Mouse (Mus musculus): ENCODE measurements around the gene Vwa8. TPM values are rescaled to one million over a fixed set of nuclear protein-coding genes. Genes with fewer than 3 reads are reported as not detected.

Vwa8 gene
- polyA plus RNA-seq, 1 experiment, result 5.7 TPM

DNA sequence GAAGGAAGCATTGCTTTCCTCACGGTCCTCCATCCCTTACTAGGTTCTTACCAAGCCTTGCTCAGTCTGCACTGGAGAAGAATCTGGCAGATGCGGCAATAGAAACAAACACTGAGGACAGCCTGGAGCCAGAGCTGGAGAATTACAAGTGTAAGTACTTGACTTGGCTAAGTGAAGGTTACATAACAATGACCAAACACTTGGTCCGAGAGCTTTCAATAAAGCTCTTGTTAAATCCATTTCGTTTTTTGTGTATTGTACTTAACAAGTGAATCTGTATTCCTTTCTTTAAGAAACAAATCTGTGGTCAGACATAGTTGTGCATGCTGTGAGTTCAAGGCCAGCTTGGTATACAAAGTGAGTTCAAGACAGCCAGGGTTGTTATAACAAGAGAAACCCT, 169.7 kb downstream of the Vwa8 start:
- TF ChIP-seq GATA1 (IDR thresholded peaks at IDR 0.05; ENCODE audit: low read length), result no peak

DNA sequence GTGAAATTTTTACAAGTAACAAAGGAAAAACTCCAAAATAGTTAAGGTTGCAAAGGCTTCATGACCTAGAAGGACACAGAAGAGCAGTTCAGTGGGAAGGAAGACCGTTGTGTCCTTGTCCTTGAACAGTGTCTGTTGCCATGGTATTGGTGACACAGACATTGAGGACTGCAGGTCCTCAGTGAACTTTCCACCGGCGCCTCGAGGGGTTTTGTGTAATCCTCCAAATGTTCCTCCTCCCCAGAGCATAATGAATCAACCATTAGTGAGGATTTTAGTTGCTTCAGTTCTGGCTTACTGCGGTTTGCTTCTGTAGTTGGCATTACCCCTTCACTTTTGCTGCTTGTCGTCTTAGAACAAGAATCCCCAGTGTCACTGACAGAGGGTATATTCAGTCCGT, 172.9 kb downstream of the Vwa8 start:
- no peak for TF ChIP-seq GATA1 (IDR thresholded peaks at IDR 0.05; ENCODE audit: low read length)

DNA sequence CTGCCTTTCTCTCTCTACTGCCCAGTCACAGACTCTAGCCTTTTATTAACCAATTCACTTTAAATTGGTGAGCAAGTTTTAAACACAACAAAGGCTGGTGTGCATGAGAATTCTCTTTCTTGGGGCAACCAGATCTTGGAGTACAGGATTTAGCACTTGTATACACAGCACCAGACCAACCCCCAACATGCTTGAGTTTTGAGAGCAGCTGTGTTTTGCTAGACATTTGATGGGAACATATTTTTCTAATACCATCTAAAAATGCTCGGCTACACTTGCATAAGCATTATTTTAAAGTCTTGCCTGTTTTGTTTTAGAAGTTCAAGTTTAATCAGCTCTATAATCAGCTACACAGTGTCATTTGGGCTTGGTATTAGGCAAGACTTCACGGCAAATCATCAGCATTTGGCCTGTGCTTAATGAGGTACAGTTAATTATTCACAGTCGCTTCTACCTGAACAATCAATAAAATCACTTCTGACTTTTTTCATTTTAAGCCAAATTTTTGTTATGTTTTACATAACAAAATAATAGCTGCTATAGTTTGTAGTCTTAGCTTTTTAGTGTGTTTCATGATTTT, 180.2 kb downstream of the Vwa8 start:
- no peak for TF ChIP-seq GATA1 (IDR thresholded peaks at IDR 0.05; ENCODE audit: low read length)

DNA sequence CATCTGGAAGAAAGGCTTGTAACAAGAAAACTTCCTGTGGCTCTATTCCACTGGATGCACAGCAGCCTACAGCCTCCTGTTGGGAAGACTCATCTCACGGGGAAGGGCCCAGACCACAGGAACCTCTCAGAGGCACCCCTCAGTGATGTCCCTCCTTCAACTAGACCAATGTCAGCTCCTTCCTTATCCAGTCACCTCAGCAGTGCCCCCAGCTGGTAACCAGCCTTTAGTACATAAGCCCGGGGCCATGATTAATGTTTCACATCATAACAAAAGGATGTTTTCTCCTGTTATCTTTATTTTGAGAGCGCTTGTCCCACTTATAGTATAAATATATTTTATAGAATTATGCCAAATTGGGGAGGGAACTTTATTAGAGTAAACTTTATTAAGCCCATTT, 181.9 kb downstream of the Vwa8 start:
- TF ChIP-seq GATA1 (IDR thresholded peaks at IDR 0.05; ENCODE audit: low read length), result no peak

DNA sequence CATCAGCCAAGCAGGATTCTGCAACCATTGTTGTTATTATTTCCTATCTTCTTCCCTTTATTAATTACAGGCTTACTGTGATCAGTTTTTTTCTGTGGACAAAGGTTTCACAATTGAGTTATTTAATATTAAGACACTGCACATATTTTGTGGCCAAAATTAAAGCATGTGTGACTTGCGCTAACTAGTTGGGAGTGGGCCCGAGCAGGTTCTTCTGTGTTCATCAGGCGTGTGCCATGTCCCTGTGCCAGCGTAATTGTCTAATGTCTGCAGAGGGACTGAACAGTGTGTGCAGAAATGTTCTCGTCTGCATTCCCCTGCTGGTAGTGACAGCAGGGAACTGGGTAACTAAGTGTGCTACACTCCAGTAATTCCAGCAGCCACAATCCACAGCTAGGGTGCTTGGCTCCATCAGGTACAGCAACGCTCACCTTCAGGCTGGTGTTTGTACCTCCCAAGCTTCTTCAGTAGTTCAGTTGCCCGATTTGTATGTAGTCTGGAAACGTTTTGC, 182.4 kb downstream of the Vwa8 start:
- no peak for TF ChIP-seq GATA1 (IDR thresholded peaks at IDR 0.05; ENCODE audit: low read length)

DNA sequence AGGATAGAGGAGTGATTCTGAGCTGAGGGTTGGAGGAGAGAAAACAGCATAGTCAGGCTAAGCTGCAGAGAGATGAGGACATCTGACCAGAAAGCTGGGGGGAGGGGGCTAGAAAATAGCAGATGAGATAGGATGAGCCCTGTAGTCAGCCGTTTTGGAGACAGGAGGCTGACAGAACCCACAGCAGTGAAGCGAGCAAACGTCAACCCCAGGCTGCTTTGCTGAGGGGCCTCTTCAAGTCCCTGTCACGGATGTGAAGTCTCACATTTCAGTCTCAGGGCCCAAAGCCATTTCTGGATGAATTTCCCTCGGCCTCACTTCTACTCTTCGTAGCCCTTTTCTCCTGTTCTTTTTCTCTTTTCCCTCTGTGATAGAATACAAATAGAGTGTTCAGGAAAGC, 184.5 kb downstream of the Vwa8 start:
- TF ChIP-seq GATA1 (IDR thresholded peaks at IDR 0.05; ENCODE audit: low read length), result no peak

DNA sequence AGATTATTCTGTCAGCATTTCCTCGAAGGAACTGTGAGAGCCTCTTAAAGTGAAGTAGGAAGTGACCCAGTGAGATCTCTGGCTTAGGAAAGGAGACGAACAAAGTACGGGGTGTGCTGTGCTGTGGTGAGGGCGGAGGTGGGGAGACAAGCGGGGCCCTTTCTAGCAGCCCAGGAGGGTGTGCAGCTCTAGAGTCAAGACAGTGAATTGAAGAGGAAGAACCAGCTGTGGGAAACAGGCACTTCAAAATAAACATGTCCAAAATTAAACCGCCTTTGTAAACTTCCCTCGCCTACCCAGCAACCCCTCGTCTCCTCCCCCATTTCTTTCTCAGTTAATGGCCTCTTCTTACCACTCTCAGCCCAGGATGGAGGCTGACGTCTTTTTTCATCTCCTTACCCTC, 185.7 kb downstream of the Vwa8 start:
- TF ChIP-seq GATA1 (IDR thresholded peaks at IDR 0.05; ENCODE audit: low read length), result no peak

DNA sequence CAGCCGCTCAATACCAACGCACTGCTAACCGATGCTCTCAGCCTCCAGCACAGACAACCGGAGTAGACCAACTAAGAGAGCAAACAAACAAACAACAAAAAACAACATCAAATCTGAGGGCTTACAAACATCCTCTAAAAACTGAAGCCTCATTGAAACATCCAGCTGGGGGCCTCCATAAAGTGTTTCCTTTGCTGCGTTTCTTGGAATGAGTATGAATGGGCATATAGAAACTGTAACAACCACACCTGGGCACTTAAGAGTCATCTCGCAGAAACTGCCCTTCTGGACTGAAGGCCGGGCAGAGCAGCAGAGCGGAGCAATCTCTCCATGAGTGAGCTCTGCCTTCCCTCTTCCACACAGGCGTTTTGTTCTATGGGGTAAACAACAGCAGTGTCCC, 186.7 kb downstream of the Vwa8 start:
- TF ChIP-seq GATA1 (IDR thresholded peaks at IDR 0.05; ENCODE audit: low read length), result no peak

DNA sequence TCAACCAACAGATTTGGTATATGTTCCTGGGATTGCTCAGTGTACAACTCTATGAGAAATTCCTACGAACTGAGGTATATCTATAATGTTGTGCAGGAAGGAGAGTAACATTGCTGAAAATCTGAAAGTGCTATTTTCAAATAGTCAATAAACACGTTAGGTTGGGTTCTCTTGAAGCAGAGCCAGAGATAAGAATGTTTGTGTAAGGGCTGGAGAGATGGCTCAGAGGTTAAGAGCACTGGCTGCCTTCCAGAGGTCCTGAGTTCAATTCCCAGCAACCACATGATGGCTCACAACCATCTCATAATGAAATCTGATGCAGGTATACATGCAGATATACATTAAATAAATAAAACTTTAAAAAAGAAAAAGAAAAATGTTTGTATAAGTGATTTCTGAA, 198.3 kb downstream of the Vwa8 start:
- no peak for TF ChIP-seq GATA1 (IDR thresholded peaks at IDR 0.05; ENCODE audit: low read length)

DNA sequence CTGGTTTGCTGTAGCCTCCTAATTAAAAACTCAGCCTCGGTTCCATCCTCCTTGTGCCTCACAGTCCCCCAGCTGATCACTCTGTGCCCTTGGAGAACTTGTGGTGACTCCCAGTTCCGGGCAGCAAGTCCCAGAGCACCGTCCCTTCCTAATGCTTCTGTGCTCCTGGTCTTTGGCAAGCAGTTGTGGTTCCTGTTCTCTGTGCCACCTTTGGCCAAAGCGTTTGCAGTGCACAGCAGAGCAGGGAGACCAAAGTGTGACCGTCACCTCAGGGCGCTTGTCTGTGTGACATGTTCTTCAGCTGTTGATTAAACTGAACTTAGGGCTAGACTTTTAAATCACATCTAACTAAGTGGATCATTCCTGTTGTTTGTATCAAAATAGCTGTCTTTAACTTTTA, 199.1 kb downstream of the Vwa8 start:
- no peak for TF ChIP-seq GATA1 (IDR thresholded peaks at IDR 0.05; ENCODE audit: low read length)

DNA sequence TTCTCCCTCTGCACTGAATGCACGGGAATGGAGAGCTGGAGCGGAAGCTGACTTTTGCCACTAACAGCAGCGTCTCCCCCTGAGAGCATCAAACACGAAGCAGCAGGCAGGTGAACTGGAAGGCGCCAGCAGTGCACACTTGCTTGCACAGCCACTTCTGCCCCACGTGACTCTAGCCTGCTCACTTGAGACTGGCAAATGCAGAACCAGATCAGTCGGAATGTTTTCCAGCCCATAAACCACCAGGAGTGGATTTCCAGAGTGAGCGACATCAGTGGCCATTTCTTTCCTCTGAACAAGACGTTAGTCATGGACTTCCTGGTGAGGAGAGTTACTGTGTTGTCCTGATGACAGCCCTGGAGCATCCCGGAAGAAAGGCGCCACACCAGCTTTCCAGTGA, 200.7 kb downstream of the Vwa8 start:
- TF ChIP-seq GATA1 (IDR thresholded peaks at IDR 0.05; ENCODE audit: low read length), result no peak

DNA sequence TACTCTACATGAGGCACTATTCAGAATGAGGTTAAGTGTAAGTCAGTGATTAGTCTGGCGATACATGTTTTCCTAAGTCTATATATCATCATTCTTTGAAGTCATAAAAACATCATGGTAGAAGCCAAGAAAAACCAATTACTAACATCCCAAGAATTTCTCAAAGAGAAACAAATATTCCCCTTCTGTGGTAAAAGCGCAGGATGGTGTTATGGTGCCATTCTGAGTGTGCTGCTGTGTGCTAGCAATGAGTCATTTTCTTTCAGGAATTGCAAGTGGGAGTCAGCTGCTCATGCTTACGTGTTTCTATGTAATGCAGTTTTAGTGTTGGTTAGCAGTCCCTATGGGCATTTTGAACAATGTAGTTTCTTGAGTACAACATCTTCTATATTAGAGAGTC, 216.8 kb downstream of the Vwa8 start:
- no peak for TF ChIP-seq GATA1 (IDR thresholded peaks at IDR 0.05; ENCODE audit: low read length)

DNA sequence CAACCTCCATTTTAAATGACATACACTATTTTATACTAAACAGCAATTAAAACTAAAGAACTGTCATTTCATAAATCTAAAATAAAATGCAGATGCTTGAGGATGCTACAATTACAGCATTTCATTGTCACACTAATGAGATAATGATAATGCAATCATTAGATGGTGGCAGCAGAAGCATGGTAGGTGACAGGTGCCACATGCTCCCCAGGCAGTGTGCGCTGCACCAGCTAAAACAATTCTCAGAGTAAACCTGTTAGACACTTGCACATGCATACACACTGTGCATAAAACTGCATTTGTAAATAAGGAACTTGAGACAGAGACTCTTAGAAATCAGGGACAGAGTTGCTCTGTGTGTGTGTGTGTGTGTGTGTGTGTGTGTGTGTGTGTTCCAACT, 220.7 kb downstream of the Vwa8 start:
- no peak for TF ChIP-seq GATA1 (IDR thresholded peaks at IDR 0.05; ENCODE audit: low read length)

DNA sequence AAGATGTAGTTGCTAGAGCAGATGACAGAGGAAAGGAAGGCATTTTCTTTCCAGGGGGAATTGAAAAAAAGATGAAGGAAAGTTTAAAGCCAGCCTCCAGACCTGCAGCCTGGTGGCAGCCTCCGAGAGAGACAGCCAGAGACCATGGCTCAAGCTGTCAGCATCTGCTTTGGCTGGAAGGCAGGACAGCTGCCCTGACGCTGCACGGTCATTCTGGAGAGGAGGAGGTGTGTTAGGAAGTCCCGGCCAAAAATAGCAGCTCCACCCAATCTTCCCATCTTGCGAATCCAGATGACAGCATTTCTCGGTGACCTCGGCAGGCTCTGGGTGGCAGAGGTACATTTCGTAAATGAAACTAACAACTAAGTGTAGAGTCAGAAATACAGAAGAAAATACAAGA, 225.9 kb downstream of the Vwa8 start:
- no peak for TF ChIP-seq GATA1 (IDR thresholded peaks at IDR 0.05; ENCODE audit: low read length)

DNA sequence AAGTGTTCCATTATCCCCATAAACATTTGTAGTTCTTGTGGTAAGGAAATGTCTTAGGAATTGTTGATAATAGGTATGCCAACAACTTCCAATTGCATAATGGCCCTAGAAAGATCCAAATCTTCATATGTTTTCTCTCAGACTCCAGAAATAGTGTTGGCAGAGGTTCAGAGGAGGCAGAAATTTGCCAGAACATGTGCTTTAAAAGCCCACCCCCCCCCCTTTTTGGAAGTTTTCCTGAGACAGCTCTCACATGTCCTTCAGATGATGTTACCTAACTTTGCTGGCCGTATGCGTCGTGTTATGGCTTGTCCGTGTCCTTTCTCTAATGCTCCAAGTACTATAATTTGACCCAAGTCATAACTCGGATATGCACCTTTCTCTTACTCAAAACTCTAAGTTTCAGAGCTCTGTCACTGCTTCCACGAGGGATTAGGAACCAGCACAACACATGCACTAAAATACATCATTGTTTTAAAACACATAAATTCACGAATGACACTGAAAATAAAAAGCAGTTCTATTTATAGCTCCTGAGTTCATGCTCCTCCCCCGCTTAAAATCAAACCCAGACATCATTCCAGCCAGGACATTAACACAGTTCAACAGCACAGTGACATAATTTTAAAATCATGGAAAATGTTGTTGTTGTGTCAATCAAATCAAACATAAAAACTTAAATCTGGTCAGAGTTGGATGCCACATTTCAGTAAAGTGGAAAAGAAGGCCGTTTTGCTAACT, 227.9 kb downstream of the Vwa8 start:
- TF ChIP-seq GATA1 (IDR thresholded peaks at IDR 0.05; ENCODE audit: low read length), result no peak

DNA sequence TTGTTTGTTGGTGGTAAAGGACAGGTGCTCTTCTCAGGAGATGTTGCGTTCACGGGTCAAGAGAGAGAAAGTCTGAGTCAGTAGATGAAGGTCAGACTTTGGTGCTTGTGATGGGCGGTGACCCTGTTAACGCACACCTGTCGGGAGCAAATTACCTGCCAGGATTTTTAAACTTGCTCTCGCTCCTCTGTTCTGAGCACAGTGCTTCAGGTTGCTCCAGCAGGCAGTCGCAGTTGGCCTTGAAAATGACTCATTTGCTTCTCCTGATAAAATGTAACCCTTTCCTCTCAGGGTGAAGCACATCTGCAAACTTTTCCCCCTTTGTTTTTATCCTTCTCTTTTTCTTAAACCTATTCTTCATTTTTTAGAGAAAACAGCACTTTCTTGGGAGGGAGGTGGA, 234.7 kb downstream of the Vwa8 start:
- TF ChIP-seq GATA1 (IDR thresholded peaks at IDR 0.05; ENCODE audit: low read length), result no peak

DNA sequence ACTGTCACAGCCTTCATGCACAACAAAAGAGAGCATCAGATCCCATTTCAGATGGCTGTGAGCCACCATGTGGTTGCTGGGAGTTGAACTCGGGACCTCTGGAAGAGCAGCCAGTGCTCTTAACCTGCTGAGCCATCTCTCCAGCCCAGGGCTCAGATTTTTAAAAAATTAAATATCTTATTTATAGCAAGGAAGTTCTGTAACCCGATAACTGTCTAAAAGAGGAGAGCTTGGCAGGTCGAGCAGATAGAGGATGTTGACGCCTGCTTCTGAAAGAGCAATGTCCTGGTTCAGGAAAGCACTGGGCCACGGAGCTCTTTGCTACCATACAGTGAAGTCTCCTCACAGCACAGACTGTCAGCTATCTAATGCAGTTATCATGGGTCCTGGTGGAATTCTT, 237.2 kb downstream of the Vwa8 start:
- no peak for TF ChIP-seq GATA1 (IDR thresholded peaks at IDR 0.05; ENCODE audit: low read length)

All from G1E-ER4 (cell line).